Mouse (Mus musculus) ES-Bruce4 (cell line): ENCODE measurements around the gene Prkn. TPM values are rescaled to one million over a fixed set of nuclear protein-coding genes. Genes with fewer than 3 reads are reported as not detected.

Experiments
- H3K27ac ChIP-seq: 2 replicates; pipeline ENCODE4 v1.5.1; 2012; ENCODE audit warnings: low read length, inconsistent platforms; ENCODE audit not compliant: insufficient read depth
- H3K27me3 ChIP-seq: 2 replicates; pipeline ENCODE4 v1.6.1; 2012; ENCODE audit warnings: mild to moderate bottlenecking, low read length, inconsistent platforms; ENCODE audit not compliant: control insufficient read depth, poor library complexity, insufficient read depth, severe bottlenecking
- H3K36me3 ChIP-seq: 2 replicates; pipeline ENCODE4 v1.6.1; 2012; ENCODE audit warnings: inconsistent platforms, mild to moderate bottlenecking, low read length, moderate library complexity; ENCODE audit not compliant: control insufficient read depth, poor library complexity, insufficient read depth, severe bottlenecking
- H3K4me1 ChIP-seq: one replicate; pipeline ENCODE4 v1.8.1; 2011; ENCODE audit warnings: low read length; ENCODE audit not compliant: control insufficient read depth, insufficient read depth
- H3K4me3 ChIP-seq: 2 replicates; pipeline ENCODE4 v1.5.1; 2011; ENCODE audit warnings: low read depth, mild to moderate bottlenecking, low read length
- H3K9ac ChIP-seq: 2 replicates; pipeline ENCODE4 v1.6.1; 2012; ENCODE audit warnings: low read depth, mild to moderate bottlenecking, inconsistent platforms; ENCODE audit not compliant: poor library complexity, severe bottlenecking
- H3K9me3 ChIP-seq: replicated peaks from 2 replicates; pipeline ENCODE4 v1.6.1; 2012; ENCODE audit warnings: mild to moderate bottlenecking, low read length, inconsistent platforms; ENCODE audit not compliant: control insufficient read depth, poor library complexity, insufficient read depth, severe bottlenecking
- CTCF ChIP-seq: IDR thresholded peaks from one replicate; pipeline ENCODE4 v1.8.1; 2011; ENCODE audit warnings: low read depth, low read length
- EP300 ChIP-seq: IDR thresholded peaks from 2 replicates; pipeline ENCODE4 v1.6.1; 2011; ENCODE audit warnings: low read depth, low read length; ENCODE audit not compliant: insufficient read depth
- POLR2A ChIP-seq: IDR thresholded peaks from one replicate; pipeline ENCODE4 v1.8.1; 2011; ENCODE audit warnings: low read length; ENCODE audit not compliant: insufficient read depth
- polyA plus RNA-seq: library from polyadenylated mRNA; stranded (reverse); fragments of >200 nt; gene quantifications from 2 replicates; pipeline ENCODE4 v1.2.4, GENCODE M21; 2011; ENCODE audit warnings: low read depth; ENCODE audit not compliant: missing spikeins, insufficient read depth, insufficient read length

Prkn gene
- polyA plus RNA-seq, 1 experiment, result 1.5 TPM

GRCm38 (mm10) chr17:11315675-11316074, 475.5 kb downstream of the Prkn start:
- Histone ChIP-seq H3K9ac (no peak overlapping the region), H3K9me3 (no peaks in the 10 kb centered on the region)

GRCm38 (mm10) chr17:11318946-11319345, 478.8 kb downstream of the Prkn start:
- Histone ChIP-seq H3K4me3 (no peak overlapping the region), H3K27ac (no peak overlapping the region), H3K4me1 (no peaks in the 10 kb centered on the region), H3K36me3 (no peaks in the 10 kb centered on the region), H3K9me3 (no peaks in the 10 kb centered on the region), H3K27me3 (no peaks in the 10 kb centered on the region), H3K9ac (no peak overlapping the region)
- TF ChIP-seq CTCF (no peak), EP300 (no peak), POLR2A (no peak)

More at GRCm38 (mm10) chr17:11315675-11316074, 475.5 kb downstream of the Prkn start:
- no peak for TF ChIP-seq EP300
- TF ChIP-seq POLR2A, result no peak
- no peak for TF ChIP-seq CTCF
- no peak overlapping the region for H3K27ac ChIP-seq
- no peaks in the 10 kb centered on the region for H3K27me3 ChIP-seq
- no peaks in the 10 kb centered on the region for H3K4me1 ChIP-seq
- no peaks in the 10 kb centered on the region for H3K36me3 ChIP-seq
- no peak overlapping the region for H3K4me3 ChIP-seq

- Histone ChIP-seq H3K9me3 (no peaks in the 10 kb centered on the region), H3K36me3 (no peaks in the 10 kb centered on the region), H3K4me1 (no peaks in the 10 kb centered on the region), H3K27me3 (no peaks in the 10 kb centered on the region), H3K27ac (no peak overlapping the region), H3K4me3 (no peak overlapping the region), H3K9ac (no peak overlapping the region)
- TF ChIP-seq EP300 (no peak), CTCF (no peak), POLR2A (no peak)
Measured at GRCm38 (mm10) chr17:11319666-11320360, 479.6 kb downstream of the Prkn start.

GRCm38 (mm10) chr17:11332081-11332480, 491.9 kb downstream of the Prkn start:
- H3K9me3 ChIP-seq, result no peaks in the 10 kb centered on the region
- H3K27ac ChIP-seq, result no peak overlapping the region
- H3K27me3 ChIP-seq, result no peaks in the 10 kb centered on the region
- H3K4me3 ChIP-seq, result no peak overlapping the region
- no peaks in the 10 kb centered on the region for H3K36me3 ChIP-seq
- no peaks in the 10 kb centered on the region for H3K4me1 ChIP-seq
- TF ChIP-seq POLR2A (no peak), EP300 (no peak), CTCF (no peak)
- H3K9ac ChIP-seq, result no peak overlapping the region

- H3K27ac ChIP-seq, result no peak overlapping the region
- no peaks in the 10 kb centered on the region for H3K4me1 ChIP-seq
- H3K4me3 ChIP-seq, result no peak overlapping the region
- no peak overlapping the region for H3K9ac ChIP-seq
- TF ChIP-seq POLR2A, result no peak
- no peak for TF ChIP-seq EP300
- TF ChIP-seq CTCF, result no peak
- no peaks in the 10 kb centered on the region for H3K9me3 ChIP-seq
- no peaks in the 10 kb centered on the region for H3K27me3 ChIP-seq
- H3K36me3 ChIP-seq, result no peaks in the 10 kb centered on the region
Measured at GRCm38 (mm10) chr17:11333741-11334140, 493.6 kb downstream of the Prkn start.

GRCm38 (mm10) chr17:11336156-11336555, 496.0 kb downstream of the Prkn start:
- Histone ChIP-seq H3K27me3 (no peaks in the 10 kb centered on the region), H3K4me3 (no peak overlapping the region), H3K36me3 (no peaks in the 10 kb centered on the region), H3K9me3 (no peaks in the 10 kb centered on the region), H3K4me1 (no peaks in the 10 kb centered on the region), H3K9ac (no peak overlapping the region), H3K27ac (no peak overlapping the region)
- TF ChIP-seq CTCF (no peak), EP300 (no peak), POLR2A (no peak)
